Mouse (Mus musculus) right cerebral cortex, adult 2 months (tissue): ENCODE results near the gene Capza1.

Experiments
- DNase-seq, 2 experiments: peaks; one replicate each; pipeline ENCODE4 v3.0.0; 2021 to 2022; ENCODE audit warnings: low spot score in 2 of 2

The Capza1 gene

DNA sequence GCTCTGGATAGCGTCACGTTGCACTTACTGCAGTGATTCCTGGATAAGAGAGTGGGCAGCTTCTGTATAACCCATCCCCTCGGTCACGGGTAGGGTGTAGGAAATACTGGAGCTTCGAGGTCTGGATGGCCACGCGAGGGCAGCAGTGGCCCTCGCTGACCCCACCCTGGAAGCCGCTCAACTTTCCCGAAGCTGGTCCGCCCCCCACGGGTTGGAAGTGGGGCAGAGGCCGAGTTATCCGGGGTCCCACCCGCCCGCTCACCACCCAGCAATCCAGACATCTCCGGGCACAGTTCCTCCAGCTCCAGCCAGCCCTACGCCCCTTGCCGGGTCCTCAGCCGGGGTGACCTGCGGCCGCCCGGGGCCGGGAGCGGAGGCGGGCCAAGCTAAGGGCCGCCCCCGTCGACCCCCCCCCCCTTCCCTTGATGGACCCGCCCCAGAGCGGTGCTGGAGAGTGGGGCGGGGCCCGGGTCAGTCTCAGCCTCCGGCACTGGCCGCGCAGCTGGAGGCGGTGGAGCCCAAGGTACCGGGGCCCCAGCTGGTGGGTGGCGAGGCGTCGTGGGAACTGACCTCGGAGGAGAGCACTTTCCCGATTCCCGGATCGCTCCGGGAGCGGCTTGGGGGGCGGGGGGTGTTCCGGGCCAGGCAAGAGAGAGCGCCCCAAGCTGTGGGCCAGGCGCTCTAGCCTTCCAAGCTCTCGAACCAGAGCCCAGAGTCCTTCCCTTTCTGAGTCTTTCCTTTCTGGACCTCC, 75.6 kb downstream of the Capza1 start:
- DNase-seq, result peak; percentile 41 to 66

GRCm38 (mm10) chr3:104788075-104788474, 76.2 kb downstream of the Capza1 start, which contains the start of gene Rhoc:
TSS of gene Rhoc (plus strand) at chr3:104788375.
- DNase-seq, result no peak

DNA sequence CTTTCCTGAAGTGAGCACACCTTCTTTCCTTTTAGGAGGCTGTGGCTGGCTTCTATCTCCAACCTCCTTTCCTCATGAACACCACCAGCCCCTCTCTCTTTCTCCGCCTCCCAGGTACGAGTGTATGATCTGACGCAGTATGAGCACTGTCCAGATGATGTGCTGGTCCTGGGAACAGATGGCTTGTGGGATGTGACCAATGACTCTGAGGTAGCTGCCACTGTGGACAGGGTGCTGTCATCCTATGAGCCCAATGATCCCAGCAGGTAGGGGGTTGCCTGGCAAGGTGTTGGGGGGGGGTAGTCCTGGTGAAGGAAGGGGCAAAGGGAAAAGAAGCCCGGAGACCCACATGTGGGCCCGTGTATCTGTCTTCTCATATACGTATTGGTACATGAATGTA, 79.0 kb downstream of the Capza1 start:
- no peak for DNase-seq

GRCm38 (mm10) chr3:104783971-104784500, 80.3 kb downstream of the Capza1 start:
- no peak for DNase-seq

DNA sequence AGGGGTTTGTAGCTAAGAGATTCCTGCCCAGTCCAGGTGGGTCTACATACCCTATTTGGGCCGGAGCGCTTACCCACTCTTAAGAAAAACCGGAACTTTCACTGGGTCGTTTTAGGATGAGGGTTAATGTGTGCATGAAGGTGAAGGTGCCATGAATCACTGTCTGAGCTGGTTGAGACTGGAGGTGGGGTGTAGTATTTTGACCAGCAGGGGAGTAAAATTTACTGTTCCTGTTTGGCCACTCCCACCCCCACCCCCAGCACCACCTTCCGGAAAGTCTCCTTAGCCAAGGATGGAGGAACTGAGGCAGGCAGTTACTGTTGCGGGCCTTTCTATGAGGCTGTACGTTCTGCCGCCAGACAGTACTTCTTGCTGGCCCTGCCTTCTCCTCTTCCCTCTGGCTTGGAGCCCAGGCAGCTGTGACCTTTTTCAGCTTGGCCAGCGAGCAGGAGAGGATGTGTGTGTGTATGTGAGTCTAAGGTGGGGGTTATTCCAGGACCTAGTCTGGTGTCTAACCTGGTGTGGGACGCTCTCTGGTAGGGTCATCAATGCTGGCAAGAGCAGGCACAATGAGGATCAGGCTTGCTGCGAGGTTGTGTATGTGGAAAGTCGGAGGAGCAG, 82.1 kb downstream of the Capza1 start:
- no peak for DNase-seq

- DNase-seq, result no peak
These were observed 82.8 kb downstream of the Capza1 start, which contains the start of gene Fam19a3 for GRCm38 (mm10) chr3:104781471-104781903. TSS of gene Fam19a3 (minus strand) at chr3:104781840.

GRCm38 (mm10) chr3:104780561-104781420, 83.5 kb downstream of the Capza1 start, which contains the start of gene Ppm1j:
TSS of gene Ppm1j (plus strand) at chr3:104781056.
- DNase-seq, result no peak

GRCm38 (mm10) chr3:104779949-104780348, 84.4 kb downstream of the Capza1 start:
- DNase-seq, result peak in 1 of 2 experiments; percentile 52

DNA sequence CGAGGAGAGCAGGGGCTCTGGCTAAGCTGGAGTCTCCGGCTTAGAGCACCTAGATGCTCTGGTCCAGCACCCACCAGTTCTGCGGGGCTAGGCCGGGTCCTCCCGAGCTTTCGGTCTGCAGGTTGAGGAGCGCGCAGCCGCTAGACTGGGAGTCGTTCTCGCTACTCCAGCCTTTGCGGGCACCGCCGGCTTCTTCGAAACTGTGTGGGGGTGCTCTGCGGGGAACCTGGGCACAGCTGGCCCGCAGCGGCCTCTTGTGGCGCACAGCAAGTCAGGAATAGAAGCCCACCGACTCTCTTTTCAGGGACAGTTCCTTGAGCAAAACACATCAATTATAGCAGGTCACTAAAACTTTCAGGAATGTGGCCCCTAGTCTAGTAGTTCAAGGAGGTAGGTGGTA, 87.0 kb downstream of the Capza1 start:
- DNase-seq, result no peak

- no peak for DNase-seq
These were observed 91.0 kb downstream of the Capza1 start for GRCm38 (mm10) chr3:104773301-104773700.
